Mouse (Mus musculus) hindbrain, embryonic 12.5 days (tissue): Measurements from ENCODE around the gene Pbx1. TPM values are rescaled to one million over a fixed set of nuclear protein-coding genes. Genes with fewer than 3 reads are reported as not detected.

ENCODE experiments used
- ATAC-seq: fragments of 200-750 bp; cut with Nextera tagmentation; 2 replicates; pipeline ENCODE4 v1.8.0; 2017; ENCODE audit warnings: moderate TSS enrichment; ENCODE audit not compliant: low FRiP score
- H3K27ac ChIP-seq: fragments of 300-500 bp; sonication (generic); 2 replicates; pipeline ENCODE4 v1.5.1; 2016; ENCODE audit warnings: mild to moderate bottlenecking
- H3K27me3 ChIP-seq: fragments of 300-500 bp; sonication (generic); 2 replicates; pipeline ENCODE4 v1.6.1; 2016; ENCODE audit warnings: mild to moderate bottlenecking
- H3K36me3 ChIP-seq: fragments of 300-500 bp; sonication (generic); 2 replicates; pipeline ENCODE4 v1.6.1; 2016; ENCODE audit warnings: mild to moderate bottlenecking
- H3K4me1 ChIP-seq: fragments of 300-500 bp; sonication (generic); 2 replicates; pipeline ENCODE4 v1.6.1; 2016
- H3K4me2 ChIP-seq: fragments of 300-500 bp; sonication (generic); replicated peaks from 2 replicates; pipeline ENCODE4 v1.6.1; 2016; ENCODE audit warnings: mild to moderate bottlenecking
- H3K4me3 ChIP-seq: fragments of 300-500 bp; sonication (generic); 2 replicates; pipeline ENCODE4 v1.5.1; 2016; ENCODE audit warnings: mild to moderate bottlenecking
- H3K9ac ChIP-seq: fragments of 300-500 bp; sonication (generic); 2 replicates; pipeline ENCODE4 v1.6.1; 2016; ENCODE audit warnings: mild to moderate bottlenecking, moderate library complexity
- H3K9me3 ChIP-seq: fragments of 300-500 bp; sonication (generic); replicated peaks from 2 replicates; pipeline ENCODE4 v1.6.1; 2016; ENCODE audit warnings: mild to moderate bottlenecking
- WGBS: fragments of 180-500 bp; shearing (Covaris S2); methylation state at CpG from one replicate; pipeline ENCODE4 v1.1.7; 2016; 5-methylcytosine and 5-hydroxymethylcytosine counted together
- polyA plus RNA-seq: library from polyadenylated mRNA; unstranded; fragments of >200 nt; fragmentation: Nextera tagmentation; extraction: Ambion mirVana; gene quantifications from 2 replicates; pipeline ENCODE4 v1.2.1, GENCODE M21; 2016

The Pbx1 gene
- polyA plus RNA-seq, 1 experiment from 2014 or later, result 56.3 TPM

- 69% methylated on average over 4 of the region's 4 CpGs for WGBS
- H3K4me1 ChIP-seq, result peaks cover 18% of the 10 kb centered on the region
- no peaks in the 10 kb centered on the region for H3K36me3 ChIP-seq
- ATAC-seq, result no peak
- H3K27ac ChIP-seq, result no peak overlapping the region
- H3K9me3 ChIP-seq, result no peaks in the 10 kb centered on the region
- H3K4me3 ChIP-seq, result no peak overlapping the region
- H3K27me3 ChIP-seq, result no peaks in the 10 kb centered on the region; the same call in 1 of the 2 replicates
- H3K9ac ChIP-seq, result no peak overlapping the region
- H3K4me2 ChIP-seq, result no peak overlapping the region
These were observed 340.4 kb downstream of the Pbx1 start for GRCm38 (mm10) chr1:168091627-168092026.

- no peaks in the 10 kb centered on the region for H3K9me3 ChIP-seq
These were observed 343.4 kb downstream of the Pbx1 start for GRCm38 (mm10) chr1:168088680-168089079.

GRCm38 (mm10) chr1:168079394-168079767 lies 352.7 kb downstream of the Pbx1 start:
- WGBS, result 91% methylated on average over 6 of the region's 6 CpGs
- no peak overlapping the region for H3K27ac ChIP-seq

More at GRCm38 (mm10) chr1:168088680-168089079, 343.4 kb downstream of the Pbx1 start:
- Histone ChIP-seq H3K27ac (no peak overlapping the region), H3K4me2 (no peak overlapping the region), H3K4me1 (peaks cover 15% of the 10 kb centered on the region), H3K4me3 (no peak overlapping the region), H3K9ac (no peak overlapping the region), H3K36me3 (no peaks in the 10 kb centered on the region), H3K27me3 (no peaks in the 10 kb centered on the region; the same call in 1 of the 2 replicates)
- 57% methylated on average over 7 of the region's 7 CpGs for WGBS
- no peak for ATAC-seq

GRCm38 (mm10) chr1:168078746-168079393 lies 353.2 kb downstream of the Pbx1 start:
- no peaks in the 10 kb centered on the region for H3K27me3 ChIP-seq
- no peak overlapping the region for H3K9ac ChIP-seq
- no peaks in the 10 kb centered on the region for H3K9me3 ChIP-seq
- 74% methylated on average over 10 of the region's 10 CpGs for WGBS
- H3K4me1 ChIP-seq, result no peaks in the 10 kb centered on the region
- H3K36me3 ChIP-seq, result no peaks in the 10 kb centered on the region
- no peak overlapping the region for H3K27ac ChIP-seq
- no peak for ATAC-seq
- H3K4me3 ChIP-seq, result no peak overlapping the region
- no peak overlapping the region for H3K4me2 ChIP-seq

More at GRCm38 (mm10) chr1:168079394-168079767, 352.7 kb downstream of the Pbx1 start:
- Histone ChIP-seq H3K9me3 (no peaks in the 10 kb centered on the region), H3K27me3 (no peaks in the 10 kb centered on the region), H3K4me2 (no peak overlapping the region), H3K36me3 (no peaks in the 10 kb centered on the region), H3K9ac (no peak overlapping the region), H3K4me3 (no peak overlapping the region), H3K4me1 (no peaks in the 10 kb centered on the region)
- ATAC-seq, result no peak

GRCm38 (mm10) chr1:168071974-168072373 lies 360.1 kb downstream of the Pbx1 start:
- 78% methylated on average over 5 of the region's 5 CpGs for WGBS
- Histone ChIP-seq H3K9me3 (no peaks in the 10 kb centered on the region), H3K9ac (no peak overlapping the region), H3K4me3 (no peak overlapping the region), H3K27ac (no peak overlapping the region), H3K4me2 (no peak overlapping the region), H3K27me3 (no peaks in the 10 kb centered on the region), H3K4me1 (no peaks in the 10 kb centered on the region), H3K36me3 (no peaks in the 10 kb centered on the region)
- no peak for ATAC-seq

GRCm38 (mm10) chr1:168070273-168070910 lies 361.7 kb downstream of the Pbx1 start:
- Histone ChIP-seq H3K4me3 (no peak overlapping the region), H3K36me3 (no peaks in the 10 kb centered on the region), H3K9me3 (no peaks in the 10 kb centered on the region), H3K9ac (no peak overlapping the region), H3K4me2 (no peak overlapping the region), H3K27ac (no peak overlapping the region), H3K4me1 (no peaks in the 10 kb centered on the region), H3K27me3 (no peaks in the 10 kb centered on the region)
- WGBS, result 79% methylated on average over 6 of the region's 6 CpGs
- ATAC-seq, result no peak

- no peak for ATAC-seq
- H3K27me3 ChIP-seq, result no peaks in the 10 kb centered on the region
- no peak overlapping the region for H3K4me3 ChIP-seq
- H3K36me3 ChIP-seq, result no peaks in the 10 kb centered on the region
- H3K27ac ChIP-seq, result no peak overlapping the region
- H3K9ac ChIP-seq, result no peak overlapping the region
- no peak overlapping the region for H3K4me2 ChIP-seq
- WGBS, result 77% methylated on average over 5 of the region's 5 CpGs
- H3K9me3 ChIP-seq, result no peaks in the 10 kb centered on the region
- no peaks in the 10 kb centered on the region for H3K4me1 ChIP-seq
These were observed 362.3 kb downstream of the Pbx1 start for GRCm38 (mm10) chr1:168069740-168070139.
